Mouse (Mus musculus): ENCODE data around the gene Exosc1. TPM values are rescaled to one million over a fixed set of nuclear protein-coding genes. Genes with fewer than 3 reads are reported as not detected.
"Not testable (repeated sequence)": the region's sequence is repeated elsewhere in the genome, so short reads cannot be mapped to it uniquely, and the experiment has no call there.

Exosc1 gene
- polyA plus RNA-seq, 1 experiment from 2014 or later, result 93.0 TPM

- 29% methylated on average over 6 of the region's 6 CpGs for WGBS
- Histone ChIP-seq H3K27ac (ENCODE audit: low read depth) (no peak overlapping the region), H3K9me3 (ENCODE audit: low read depth, low read length) (no peaks in the 10 kb centered on the region), H3K4me1 (ENCODE audit: insufficient read depth) (peaks cover 13% of the 10 kb centered on the region), H3K4me2 (peak overlapping the region; percentile 79), H3K4me3 (ENCODE audit: low read depth, low read length) (peak overlapping the region; percentile 93), H3K9ac (peak overlapping the region; percentile 74), H3K27me3 (ENCODE audit: insufficient read depth, low read length) (no peaks in the 10 kb centered on the region), H3K36me3 (ENCODE audit: insufficient read depth) (peaks cover 40% of the 10 kb centered on the region)
- DNase-seq (no peak), ATAC-seq (ENCODE audit: insufficient read depth) (no peak)
- TF ChIP-seq CTCF (IDR thresholded peaks at IDR 0.05; ENCODE audit: low read depth), result no peak
Observed at GRCm38 (mm10) chr19:41934124-41934523, 901 bp upstream of the Exosc1 start.

GRCm38 (mm10) chr19:41932686-41933085, 537 bp downstream of the Exosc1 start:
- no peak for TF ChIP-seq CTCF (IDR thresholded peaks at IDR 0.05; ENCODE audit: low read depth)
- DNase-seq, result no peak
- Histone ChIP-seq H3K9ac (peak overlapping the region; percentile 75), H3K9me3 (ENCODE audit: low read depth, low read length) (no peaks in the 10 kb centered on the region), H3K4me3 (ENCODE audit: low read depth, low read length) (peak overlapping the region; percentile 93), H3K27ac (ENCODE audit: low read depth) (peak overlapping the region; percentile 24; the same call in 1 of the 2 replicates), H3K36me3 (ENCODE audit: insufficient read depth) (peaks cover 41% of the 10 kb centered on the region), H3K4me1 (ENCODE audit: insufficient read depth) (peaks cover 13% of the 10 kb centered on the region), H3K27me3 (ENCODE audit: insufficient read depth, low read length) (no peaks in the 10 kb centered on the region), H3K4me2 (peak overlapping the region; percentile 86)
- ATAC-seq (ENCODE audit: insufficient read depth), result peak; percentile 7
- under 1% methylated on average over 28 of the region's 28 CpGs for WGBS

GRCm38 (mm10) chr19:41920412-41921067, 12.7 kb downstream of the Exosc1 start:
- whole genome bisulfite sequencing, result 66% methylated on average over 5 of the region's 5 CpGs
- ATAC-seq (ENCODE audit: insufficient read depth), result no peak

GRCm38 (mm10) chr19:41919471-41919870, 13.8 kb downstream of the Exosc1 start:
- Histone ChIP-seq H3K27me3 (ENCODE audit: insufficient read depth, low read length) (no peaks in the 10 kb centered on the region), H3K36me3 (ENCODE audit: insufficient read depth) (peaks cover 64% of the 10 kb centered on the region), H3K4me1 (ENCODE audit: insufficient read depth) (no peaks in the 10 kb centered on the region), H3K4me3 (ENCODE audit: low read depth, low read length) (no peak overlapping the region), H3K4me2 (no peak overlapping the region), H3K9me3 (ENCODE audit: low read depth, low read length) (no peaks in the 10 kb centered on the region), H3K9ac (no peak overlapping the region), H3K27ac (ENCODE audit: low read depth) (no peak overlapping the region)
- 58% methylated on average over 4 of the region's 4 CpGs for WGBS
- no peak for ATAC-seq (ENCODE audit: insufficient read depth)
- TF ChIP-seq CTCF (IDR thresholded peaks at IDR 0.05; ENCODE audit: low read depth), result no peak
- DNase-seq, result no peak

More at GRCm38 (mm10) chr19:41920412-41921067, 12.7 kb downstream of the Exosc1 start:
- no peak for DNase-seq
- no peak overlapping the region for H3K4me3 ChIP-seq (ENCODE audit: low read depth, low read length)
- H3K27me3 ChIP-seq (ENCODE audit: insufficient read depth, low read length), result no peaks in the 10 kb centered on the region
- TF ChIP-seq CTCF (IDR thresholded peaks at IDR 0.05; ENCODE audit: low read depth), result no peak
- H3K4me1 ChIP-seq (ENCODE audit: insufficient read depth), result no peaks in the 10 kb centered on the region
- no peaks in the 10 kb centered on the region for H3K9me3 ChIP-seq (ENCODE audit: low read depth, low read length)
- H3K27ac ChIP-seq (ENCODE audit: low read depth), result no peak overlapping the region
- H3K36me3 ChIP-seq (ENCODE audit: insufficient read depth), result peaks cover 60% of the 10 kb centered on the region
- H3K4me2 ChIP-seq, result no peak overlapping the region
- no peak overlapping the region for H3K9ac ChIP-seq

GRCm38 (mm10) chr19:41916853-41917252, 16.4 kb downstream of the Exosc1 start:
- no peak for ATAC-seq (ENCODE audit: insufficient read depth)
- DNase-seq, result no peak
- WGBS, result 72% methylated on average over 4 of the region's 4 CpGs

GRCm38 (mm10) chr19:41915294-41915693, 17.9 kb downstream of the Exosc1 start:
- no peak overlapping the region for H3K4me3 ChIP-seq (ENCODE audit: low read depth, low read length)
- TF ChIP-seq CTCF (IDR thresholded peaks at IDR 0.05; ENCODE audit: low read depth), result no peak
- H3K27me3 ChIP-seq (ENCODE audit: insufficient read depth, low read length), result no peaks in the 10 kb centered on the region
- H3K9me3 ChIP-seq (ENCODE audit: low read depth, low read length), result no peaks in the 10 kb centered on the region
- no peaks in the 10 kb centered on the region; the same call in 1 of the 2 replicates for H3K4me1 ChIP-seq (ENCODE audit: insufficient read depth)
- WGBS, result 94% methylated on average over 3 of the region's 3 CpGs
- ATAC-seq (ENCODE audit: insufficient read depth) (no peak), DNase-seq (no peak)
- peaks cover 49% of the 10 kb centered on the region for H3K36me3 ChIP-seq (ENCODE audit: insufficient read depth)
- H3K4me2 ChIP-seq, result no peak overlapping the region
- no peak overlapping the region for H3K9ac ChIP-seq
- H3K27ac ChIP-seq (ENCODE audit: low read depth), result no peak overlapping the region

More at GRCm38 (mm10) chr19:41916853-41917252, 16.4 kb downstream of the Exosc1 start:
- Histone ChIP-seq H3K9ac (no peak overlapping the region), H3K27me3 (ENCODE audit: insufficient read depth, low read length) (no peaks in the 10 kb centered on the region), H3K36me3 (ENCODE audit: insufficient read depth) (peaks cover 49% of the 10 kb centered on the region), H3K4me1 (ENCODE audit: insufficient read depth) (no peaks in the 10 kb centered on the region; the same call in 1 of the 2 replicates), H3K4me2 (no peak overlapping the region), H3K9me3 (ENCODE audit: low read depth, low read length) (no peaks in the 10 kb centered on the region), H3K4me3 (ENCODE audit: low read depth, low read length) (no peak overlapping the region), H3K27ac (ENCODE audit: low read depth) (no peak overlapping the region)
- no peak for TF ChIP-seq CTCF (IDR thresholded peaks at IDR 0.05; ENCODE audit: low read depth)

- not testable (repeated sequence) for ATAC-seq (ENCODE audit: insufficient read depth); H3K27ac ChIP-seq (ENCODE audit: low read depth); H3K9ac ChIP-seq; H3K27me3 ChIP-seq (ENCODE audit: insufficient read depth, low read length); DNase-seq; H3K4me1 ChIP-seq (ENCODE audit: insufficient read depth); H3K9me3 ChIP-seq (ENCODE audit: low read depth, low read length)
- peak; percentile 12; the same call in 1 of the 2 replicates for TF ChIP-seq CTCF (IDR thresholded peaks at IDR 0.05; ENCODE audit: low read depth)
- peak overlapping the region; percentile 95; the same call in 1 of the 2 replicates for H3K4me3 ChIP-seq (ENCODE audit: low read depth, low read length)
- H3K36me3 ChIP-seq (ENCODE audit: insufficient read depth), result peaks cover 46% of the 10 kb centered on the region
- H3K4me2 ChIP-seq, result peak overlapping the region; percentile 76; the same call in 1 of the 2 replicates
Observed at GRCm38 (mm10) chr19:41914592-41914882, 18.7 kb downstream of the Exosc1 start.

Data from lung, embryonic 14.5 days (tissue).